Mouse (Mus musculus) ES-E14 (cell line): ENCODE data around the gene Ednra.

ENCODE experiments used
- CHD2 ChIP-seq: IDR thresholded peaks from 2 replicates; pipeline ENCODE4 v1.6.1; 2014; ENCODE audit warnings: mild to moderate bottlenecking, low read depth, low read length, inconsistent platforms
- ZC3H11A ChIP-seq: IDR thresholded peaks from 2 replicates; pipeline ENCODE4 v1.6.1; 2012; ENCODE audit warnings: low read depth, mild to moderate bottlenecking, inconsistent platforms, low read length, borderline replicate concordance

GRCm38 (mm10) chr8:77723534-77724045, 674 bp downstream of the Ednra start:
- TF ChIP-seq CHD2 (no peak), ZC3H11A (no peak)
